Mouse (Mus musculus) heart, adult 9 months (tissue): Measurements from ENCODE around the gene Dcdc2b.

Source experiments
- DNase-seq, 2 experiments: peaks; one replicate each; pipeline ENCODE4 v3.0.0; 2022; ENCODE audit warnings: low spot score in 2 of 2

Gene Dcdc2b

GRCm38 (mm10) chr4:129614093-129614492 is at the start of gene Dcdc2b:
Gene Dcdc2b (minus strand): TSS chr4:129614257.
- peak in 1 of 2 experiments; percentile 58 for DNase-seq

- no peak for DNase-seq
Observed at GRCm38 (mm10) chr4:129662255-129662813, 48.3 kb upstream of the Dcdc2b start.

- no peak for DNase-seq
Observed at GRCm38 (mm10) chr4:129661584-129661983, 47.5 kb upstream of the Dcdc2b start.

- DNase-seq, result no peak
Observed at GRCm38 (mm10) chr4:129654770-129655169, 40.7 kb upstream of the Dcdc2b start.

GRCm38 (mm10) chr4:129650359-129650758 is 36.3 kb upstream of the Dcdc2b start:
- DNase-seq, result no peak

GRCm38 (mm10) chr4:129648656-129649055 is 34.6 kb upstream of the Dcdc2b start:
- no peak for DNase-seq

- no peak for DNase-seq
Observed at GRCm38 (mm10) chr4:129645204-129645603, 31.1 kb upstream of the Dcdc2b start.

- DNase-seq, result no peak
Observed at GRCm38 (mm10) chr4:129641756-129642155, 27.7 kb upstream of the Dcdc2b start.

GRCm38 (mm10) chr4:129640638-129641467 is 26.8 kb upstream of the Dcdc2b start, which contains the start of gene Txlna:
Gene Txlna (minus strand): TSS chr4:129641065.
- peak; percentile 97 for DNase-seq

GRCm38 (mm10) chr4:129640101-129640637 is 26.1 kb upstream of the Dcdc2b start:
- peak in 1 of 2 experiments; percentile 37 for DNase-seq

- DNase-seq, result no peak
Observed at GRCm38 (mm10) chr4:129639221-129639620, 25.2 kb upstream of the Dcdc2b start.

GRCm38 (mm10) chr4:129633852-129634251 is 19.8 kb upstream of the Dcdc2b start:
- DNase-seq, result no peak

GRCm38 (mm10) chr4:129631867-129632266 is 17.8 kb upstream of the Dcdc2b start:
- DNase-seq, result no peak

GRCm38 (mm10) chr4:129630944-129631343 is 16.9 kb upstream of the Dcdc2b start:
- no peak for DNase-seq

- DNase-seq, result no peak
Observed at GRCm38 (mm10) chr4:129626035-129626434, 12.0 kb upstream of the Dcdc2b start.

GRCm38 (mm10) chr4:129625496-129625895 is 11.4 kb upstream of the Dcdc2b start:
- DNase-seq, result no peak

GRCm38 (mm10) chr4:129625029-129625370 is 10.9 kb upstream of the Dcdc2b start:
- DNase-seq, result peak in 1 of 2 experiments; percentile 65

GRCm38 (mm10) chr4:129624281-129625028 is 10.4 kb upstream of the Dcdc2b start:
- DNase-seq, result peak; percentile 89 to 94

GRCm38 (mm10) chr4:129623681-129624091 is 9.6 kb upstream of the Dcdc2b start, which contains the start of gene Ccdc28b:
Gene Ccdc28b (minus strand): TSS chr4:129623947.
- peak; percentile 69 to 80 for DNase-seq

GRCm38 (mm10) chr4:129622803-129623535 is 8.9 kb upstream of the Dcdc2b start:
- no peak for DNase-seq

- no peak for DNase-seq
Observed at GRCm38 (mm10) chr4:129622120-129622802, 8.2 kb upstream of the Dcdc2b start.
